Comparison of ENCODE assay signal across 8 mouse cellular contexts in genomic region chr11:45926640-45927082, GRCm38 (mm10). TPM values are rescaled to one million over a fixed set of nuclear protein-coding genes. Genes with fewer than 3 reads are reported as not detected.
DNase-seq lines count a peak whose midpoint lies in the region; ATAC-seq lines count a peak whose summit lies in the region.

No protein-coding gene starts in this region.

- under 1% methylated on average over 9 of the region's 9 CpGs for WGBS in hindbrain, embryonic 15.5 days

- peak overlapping the region; percentile 63 for H3K4me2 ChIP-seq in hindbrain, embryonic 15.5 days

- peak overlapping the region; percentile 68; the same call in 1 of the 2 replicates for H3K27ac ChIP-seq in hindbrain, embryonic 15.5 days (replicated peaks)

- H3K36me3 ChIP-seq in hindbrain, embryonic 15.5 days: peaks cover 11% of the 10 kb centered on the region; the same call in 1 of the 2 replicates

- no peaks in the 10 kb centered on the region for H3K9me3 ChIP-seq in hindbrain, embryonic 15.5 days

- DNase-seq in ZHBTc4 (ENCODE audit: low read depth, low spot score): peak; percentile 91
- peak; percentile 72 to 81 for DNase-seq in cerebellum, postnatal 36 days
- DNase-seq in frontal cortex, postnatal 36 days (ENCODE audit: low spot score in 2 of 2): peak; percentile 76 to 84
- DNase-seq in layer of hippocampus, postnatal 36 days: peak; percentile 71 to 74
- DNase-seq in lung, postnatal 36 days: peak; percentile 86
- peak; percentile 91 for DNase-seq in retina, embryonic 14.5 days (ENCODE audit: low spot score)
- DNase-seq in thymus, postnatal 36 days: peak; percentile 67 to 71

- H3K9ac ChIP-seq in hindbrain, embryonic 15.5 days: peak overlapping the region; percentile 49

- peak overlapping the region; percentile 42 for H3K4me3 ChIP-seq in hindbrain, embryonic 15.5 days

- peak; percentile 90 for ATAC-seq in hindbrain, embryonic 15.5 days (ENCODE audit: low FRiP score, low read depth)

- peaks cover 7% of the 10 kb centered on the region for H3K4me1 ChIP-seq in hindbrain, embryonic 15.5 days (replicated peaks)

- no peaks in the 10 kb centered on the region for H3K27me3 ChIP-seq in hindbrain, embryonic 15.5 days

RNA-seq across cellular contexts. Expression of gene Lsm11, which starts 18.1 kb away (rescaled TPM):
- polyA plus RNA-seq in hindbrain, embryonic 15.5 days (2015; fragmentation: Nextera tagmentation; extraction: Ambion mirVana): 24.6 and 25.4 TPM in 2 replicates
- 10 to 100 TPM; 30.7 to 32.7 TPM for total RNA-seq in layer of hippocampus, postnatal 36 days (2021)

RNA-seq across cellular contexts. Expression of gene Thg1l, which starts 28.6 kb away (rescaled TPM):
- 9.1 and 10.0 TPM in 2 replicates for polyA plus RNA-seq in hindbrain, embryonic 15.5 days (2015; fragmentation: Nextera tagmentation; extraction: Ambion mirVana)
- 10 to 100 TPM in 1 of 2 experiments, 1 to 10 TPM in 1; 9.6 to 10.4 TPM for total RNA-seq in layer of hippocampus, postnatal 36 days (2021)

RNA-seq across cellular contexts. Expression of gene Sox30, which starts 53.4 kb away (rescaled TPM):
- polyA plus RNA-seq in hindbrain, embryonic 15.5 days (2015; fragmentation: Nextera tagmentation; extraction: Ambion mirVana): 0.13 and 0.16 TPM in 2 replicates
- under 1 TPM in 1 of 2 experiments, not detected in 1; 0.35 TPM for total RNA-seq in layer of hippocampus, postnatal 36 days (2021)

Comparison
In these comparisons a context has a peak if more than half of its experiments do, and no peak if none do; other contexts are left out.
1. Peak in every context shown above with its lines: DNase-seq, ATAC-seq, H3K4me3 ChIP-seq and H3K27ac ChIP-seq.